Mouse (Mus musculus) urinary bladder, adult 18-20 months (tissue): Measurements from ENCODE around the gene U2af2.
A peak's percentile ranks its signal among the peaks of the same experiment; 100 is the strongest.
"Not testable (repeated sequence)": the region's sequence is repeated elsewhere in the genome, so short reads cannot be mapped to it uniquely, and the experiment has no call there.

Experiments used
- DNase-seq, 2 experiments: peaks; one replicate each; pipeline ENCODE4 v3.0.0; 2022; ENCODE audit warnings: low spot score in 2 of 2, mixed read lengths in 2 of 2

U2af2 gene

GRCm38 (mm10) chr7:5061774-5062359 is at the start of gene U2af2:
U2af2 (plus strand) TSS chr7:5062143.
- DNase-seq, result peak; percentile 83 to 89

- no peak for DNase-seq
These were observed 49.0 kb upstream of the U2af2 start for GRCm38 (mm10) chr7:5012681-5013513.

GRCm38 (mm10) chr7:5014251-5015117 is 47.5 kb upstream of the U2af2 start, which contains the start of the genes Zfp524 and Fiz1:
Zfp524 (plus strand) TSS chr7:5014415.
Fiz1 (minus strand) TSS chr7:5014697.
- peak; percentile 94 to 99 for DNase-seq

- DNase-seq, result peak; percentile 88 to 91
These were observed 46.6 kb upstream of the U2af2 start, which contains the start of gene Gm44973 for GRCm38 (mm10) chr7:5015118-5016001. Gm44973 (plus strand) TSS chr7:5015496.

- DNase-seq, result no peak
These were observed 45.9 kb upstream of the U2af2 start for GRCm38 (mm10) chr7:5016057-5016456.

GRCm38 (mm10) chr7:5016920-5017319 is 45.0 kb upstream of the U2af2 start:
- DNase-seq, result no peak

- DNase-seq, result no peak
These were observed 44.6 kb upstream of the U2af2 start for GRCm38 (mm10) chr7:5017352-5017751.

- no peak for DNase-seq
These were observed 44.0 kb upstream of the U2af2 start for GRCm38 (mm10) chr7:5017931-5018330.

- DNase-seq, result not testable (repeated sequence)
These were observed 42.4 kb upstream of the U2af2 start for GRCm38 (mm10) chr7:5019576-5019975.

GRCm38 (mm10) chr7:5020000-5020681 is 41.8 kb upstream of the U2af2 start, which contains the start of the genes Zfp865 and Ccdc106:
Zfp865 (plus strand) TSS chr7:5020376.
Ccdc106 (plus strand) TSS chr7:5020553.
- DNase-seq, result peak; percentile 97 to 98

- DNase-seq, result no peak
These were observed 41.3 kb upstream of the U2af2 start for GRCm38 (mm10) chr7:5020685-5021084.

- no peak for DNase-seq
These were observed 40.7 kb upstream of the U2af2 start for GRCm38 (mm10) chr7:5021197-5021596.

GRCm38 (mm10) chr7:5029543-5029942 is 32.4 kb upstream of the U2af2 start:
- DNase-seq, result no peak

- no peak for DNase-seq
These were observed 32.0 kb upstream of the U2af2 start for GRCm38 (mm10) chr7:5029946-5030345.

GRCm38 (mm10) chr7:5030554-5031275 is 31.2 kb upstream of the U2af2 start:
- DNase-seq, result no peak

GRCm38 (mm10) chr7:5031496-5031895 is 30.4 kb upstream of the U2af2 start:
- no peak for DNase-seq

GRCm38 (mm10) chr7:5033818-5034217 is 28.1 kb upstream of the U2af2 start, which contains the start of gene 4632433K11Rik:
4632433K11Rik (plus strand) TSS chr7:5034118.
- DNase-seq, result no peak

GRCm38 (mm10) chr7:5035628-5036027 is 26.3 kb upstream of the U2af2 start:
- DNase-seq, result no peak

GRCm38 (mm10) chr7:5036136-5036535 is 25.8 kb upstream of the U2af2 start:
- DNase-seq, result no peak
